Mouse (Mus musculus): ENCODE results near the gene Trim61. TPM values are rescaled to one million over a fixed set of nuclear protein-coding genes. Genes with fewer than 3 reads are reported as not detected.
"Not testable (repeated sequence)": the region's sequence is repeated elsewhere in the genome, so short reads cannot be mapped to it uniquely, and the experiment has no call there.

The Trim61 gene
- polyA plus RNA-seq, 1 experiment from 2014 or later: not detected

DNA sequence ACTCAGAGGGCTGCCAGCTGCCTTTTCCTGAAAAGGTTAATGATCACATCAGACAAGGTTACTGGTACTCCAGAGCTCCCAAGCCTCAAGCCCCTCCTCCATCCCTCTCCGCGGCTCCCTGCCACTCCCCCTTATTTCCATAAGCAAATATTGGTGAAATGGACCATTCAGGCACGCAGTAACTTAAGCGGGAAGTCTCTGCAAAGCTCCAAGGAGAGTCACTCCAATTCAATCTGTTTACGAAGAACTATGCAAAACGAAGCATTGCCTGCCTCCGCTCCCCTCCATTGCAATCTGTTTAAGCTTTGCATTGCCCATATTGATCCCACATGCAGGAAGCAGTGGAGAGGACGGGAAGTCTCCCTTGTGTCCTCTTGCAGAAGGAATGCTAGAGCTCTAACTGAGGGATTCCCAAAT, 18.8 kb upstream of the Trim61 start, which contains the start of gene Apela:
Gene Apela, minus strand, starts transcription at position 220 of the 417 bp plus-strand sequence.
- peak; percentile 76 for ATAC-seq (ENCODE audit: insufficient read depth, low FRiP score, low read depth)
- Histone ChIP-seq H3K4me2 (peak within 1 kb of the TSS; percentile 67), H3K4me3 (replicated peaks) (peak within 1 kb of the TSS; percentile 35), H3K9ac (no peak within 1 kb of the TSS), H3K27ac (peak within 1 kb of the TSS; percentile 63), H3K4me1 (0 out of 2 replicates have a peak, but pooled peaks cover 12% of the 10 kb centered on the region), H3K27me3 (replicated peaks) (no peaks in the 10 kb centered on the region), H3K9me3 (no peaks in the 10 kb centered on the region), H3K36me3 (no peaks in the 10 kb centered on the region)
- WGBS: 1% methylated on average over 8 of the region's 8 CpGs

DNA sequence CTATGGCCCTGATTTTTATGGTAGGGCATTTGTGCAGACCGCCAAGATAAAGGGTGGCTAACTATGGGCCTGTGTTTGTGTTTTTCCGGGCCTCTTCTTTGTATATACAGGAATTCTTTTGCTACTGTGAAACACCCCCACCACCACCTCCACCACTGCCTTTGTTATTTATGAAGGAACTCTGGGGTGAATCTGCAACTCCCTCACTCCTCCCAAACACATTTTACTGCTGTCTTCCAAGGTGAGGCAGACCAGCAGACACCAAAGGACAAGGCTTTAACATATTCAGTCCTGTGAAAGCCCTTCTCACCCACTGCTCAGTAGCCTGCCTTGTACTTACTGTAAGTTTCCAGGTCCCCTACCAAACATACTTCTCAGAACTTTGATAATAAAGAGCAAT, 15.8 kb upstream of the Trim61 start:
- WGBS: 39% methylated on average over 2 of the region's 2 CpGs
- 0 out of 2 replicates have a peak, but pooled peaks cover 12% of the 10 kb centered on the region for H3K4me1 ChIP-seq
- H3K9ac ChIP-seq: no peak overlapping the region
- H3K27ac ChIP-seq: no peak overlapping the region
- no peaks in the 10 kb centered on the region for H3K9me3 ChIP-seq
- no peak overlapping the region for H3K4me2 ChIP-seq
- no peaks in the 10 kb centered on the region for H3K36me3 ChIP-seq
- no peak overlapping the region for H3K4me3 ChIP-seq (replicated peaks)
- H3K27me3 ChIP-seq (replicated peaks): no peaks in the 10 kb centered on the region
- ATAC-seq (ENCODE audit: insufficient read depth, low FRiP score, low read depth): no peak

- no peak overlapping the region for H3K9ac ChIP-seq
- ATAC-seq (ENCODE audit: insufficient read depth, low FRiP score, low read depth): no peak
- 0 out of 2 replicates have a peak, but pooled peaks cover 12% of the 10 kb centered on the region for H3K4me1 ChIP-seq
- no peaks in the 10 kb centered on the region for H3K27me3 ChIP-seq (replicated peaks)
- no peak overlapping the region for H3K4me3 ChIP-seq (replicated peaks)
- 67% methylated on average over 13 of the region's 13 CpGs for WGBS
- H3K36me3 ChIP-seq: no peaks in the 10 kb centered on the region
- no peak overlapping the region for H3K27ac ChIP-seq
- H3K9me3 ChIP-seq: no peaks in the 10 kb centered on the region
- no peak overlapping the region for H3K4me2 ChIP-seq
These were observed 14.7 kb upstream of the Trim61 start for GRCm38 (mm10) chr8:65033056-65033455.

DNA sequence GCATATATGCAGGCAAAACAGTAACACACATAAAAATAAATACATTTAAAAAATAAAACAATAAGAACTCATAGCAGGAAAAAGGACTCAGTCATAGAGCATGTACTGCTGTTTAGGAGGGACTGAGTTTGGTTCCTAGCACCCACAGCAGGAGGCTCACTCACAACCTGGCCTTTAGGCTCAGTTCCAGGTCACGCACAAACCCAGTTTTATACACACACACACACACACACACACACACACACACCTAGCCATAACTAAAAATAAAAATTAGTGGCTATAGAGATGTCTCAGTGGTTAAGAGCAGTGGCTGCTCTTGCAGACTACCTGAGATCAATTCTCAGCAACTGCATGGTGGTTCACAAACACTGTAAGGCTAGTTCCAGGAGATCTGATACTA, 13.8 kb upstream of the Trim61 start:
- Histone ChIP-seq H3K27me3 (replicated peaks) (no peaks in the 10 kb centered on the region), H3K4me2 (no peak overlapping the region), H3K9ac (no peak overlapping the region), H3K9me3 (no peaks in the 10 kb centered on the region), H3K4me3 (replicated peaks) (no peak overlapping the region), H3K27ac (no peak overlapping the region), H3K4me1 (0 out of 2 replicates have a peak, but pooled peaks cover 6% of the 10 kb centered on the region), H3K36me3 (no peaks in the 10 kb centered on the region)
- WGBS: 100% methylated on average over 1 of the region's 1 CpGs
- no peak for ATAC-seq (ENCODE audit: insufficient read depth, low FRiP score, low read depth)

DNA sequence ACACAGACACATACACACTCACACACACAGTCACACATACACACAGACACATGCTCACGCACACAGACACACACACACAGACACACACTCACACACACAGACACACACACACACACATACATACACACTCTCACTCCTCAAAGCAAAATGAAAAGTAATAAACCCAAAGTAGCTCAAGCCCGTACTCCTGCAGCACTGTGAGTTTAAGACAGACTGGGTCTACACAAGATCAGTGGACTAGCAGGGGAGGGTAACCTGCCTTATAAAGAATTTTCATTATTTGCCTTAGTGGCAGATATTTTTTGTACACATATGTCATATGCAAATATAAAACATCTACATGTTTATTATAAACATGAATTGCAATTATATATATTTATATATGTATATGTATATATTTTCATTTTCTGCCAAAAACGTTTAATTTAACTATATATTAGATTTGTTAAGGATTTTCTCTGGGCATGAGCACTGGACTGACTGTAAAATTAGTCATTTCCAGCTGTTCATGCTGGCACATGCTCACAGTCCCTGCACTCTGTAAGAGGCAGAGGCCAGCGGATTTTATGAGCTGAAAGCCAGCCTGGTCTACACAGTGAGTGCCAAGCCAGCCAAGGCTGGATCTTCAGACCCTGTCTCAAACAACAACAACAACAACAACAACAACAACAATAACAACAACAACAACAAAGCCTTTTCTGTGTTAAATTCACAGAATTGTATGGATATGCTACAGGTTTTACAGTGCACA, 12.6 kb upstream of the Trim61 start:
- no peak; the same call in 1 of the 2 replicates for ATAC-seq (ENCODE audit: insufficient read depth, low FRiP score, low read depth)
- H3K4me1 ChIP-seq: 0 out of 2 replicates have a peak, but pooled peaks cover 6% of the 10 kb centered on the region
- H3K36me3 ChIP-seq: no peaks in the 10 kb centered on the region
- H3K27me3 ChIP-seq (replicated peaks): no peaks in the 10 kb centered on the region
- H3K9me3 ChIP-seq: no peaks in the 10 kb centered on the region
- H3K4me2 ChIP-seq: no peak overlapping the region
- WGBS: 61% methylated on average over 4 of the region's 4 CpGs
- no peak overlapping the region for H3K4me3 ChIP-seq (replicated peaks)
- no peak overlapping the region for H3K27ac ChIP-seq
- no peak overlapping the region for H3K9ac ChIP-seq

- Histone ChIP-seq H3K9me3 (no peaks in the 10 kb centered on the region), H3K4me1 (0 out of 2 replicates have a peak, but pooled peaks cover 6% of the 10 kb centered on the region), H3K9ac (no peak overlapping the region), H3K27ac (no peak overlapping the region), H3K4me2 (no peak overlapping the region), H3K36me3 (no peaks in the 10 kb centered on the region), H3K27me3 (replicated peaks) (no peaks in the 10 kb centered on the region), H3K4me3 (replicated peaks) (no peak overlapping the region)
- WGBS: 80% methylated on average over 4 of the region's 4 CpGs
- no peak for ATAC-seq (ENCODE audit: insufficient read depth, low FRiP score, low read depth)
These were observed 11.5 kb upstream of the Trim61 start for GRCm38 (mm10) chr8:65029776-65030175.

DNA sequence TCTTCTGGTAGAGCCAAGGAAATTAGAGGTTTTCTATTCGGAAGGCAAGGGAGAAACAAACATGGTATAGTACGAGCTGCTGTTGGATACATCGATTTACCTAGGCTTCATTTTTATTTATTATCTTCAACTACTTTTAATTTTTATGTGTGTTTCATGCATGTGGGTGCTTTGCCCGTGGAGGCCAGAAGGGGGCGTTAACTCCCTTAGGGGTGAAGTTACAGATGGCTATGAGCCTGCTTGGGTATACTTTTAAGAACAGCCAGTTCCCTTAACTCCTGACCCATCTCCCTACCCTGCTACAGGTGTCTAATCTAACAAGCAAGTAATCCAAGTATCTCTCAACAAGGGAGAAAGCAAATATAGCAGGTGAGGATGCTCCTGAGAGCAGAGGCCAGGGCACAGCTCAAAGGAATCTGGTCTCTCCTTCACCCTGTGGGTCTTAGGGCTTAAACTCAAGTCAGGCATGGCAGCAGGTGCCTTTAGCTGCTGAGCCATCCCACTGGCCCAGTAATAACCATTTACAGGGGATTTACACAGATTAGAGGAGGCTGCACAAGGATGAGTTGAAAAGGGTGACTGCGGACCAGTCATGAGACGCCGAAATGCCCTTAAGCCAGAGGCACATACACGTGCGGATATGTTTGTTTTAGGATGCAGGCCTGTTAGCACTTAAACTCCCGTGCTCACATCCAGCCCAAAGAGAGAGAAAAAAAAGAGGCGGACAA, 10.8 kb upstream of the Trim61 start:
- ATAC-seq (ENCODE audit: insufficient read depth, low FRiP score, low read depth): no peak
- Histone ChIP-seq H3K27me3 (replicated peaks) (no peaks in the 10 kb centered on the region), H3K4me1 (0 out of 2 replicates have a peak, but pooled peaks cover 6% of the 10 kb centered on the region), H3K4me3 (replicated peaks) (no peak overlapping the region), H3K27ac (no peak overlapping the region), H3K4me2 (no peak overlapping the region), H3K9me3 (no peaks in the 10 kb centered on the region), H3K9ac (no peak overlapping the region), H3K36me3 (no peaks in the 10 kb centered on the region)
- 78% methylated on average over 12 of the region's 12 CpGs for WGBS

DNA sequence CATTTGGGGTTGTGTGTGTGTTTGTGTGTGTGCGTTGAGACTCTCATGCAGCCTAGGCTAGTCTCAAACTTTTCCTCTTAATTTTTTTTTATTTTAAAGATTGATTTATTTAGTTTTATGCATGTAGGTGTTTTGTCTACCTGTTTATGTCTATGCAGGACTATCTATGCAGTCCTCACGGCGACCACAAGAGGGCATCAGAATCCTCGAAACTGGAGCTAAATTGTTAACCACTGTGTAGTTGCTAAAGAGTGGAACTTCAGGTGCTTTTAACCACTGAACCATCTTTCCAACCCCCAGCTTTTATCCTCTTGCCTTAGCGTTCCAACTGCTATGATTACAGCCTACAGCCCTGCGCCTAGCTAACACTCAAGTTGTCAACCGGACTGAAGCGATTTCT, 4.2 kb upstream of the Trim61 start:
- no peaks in the 10 kb centered on the region for H3K36me3 ChIP-seq
- no peak overlapping the region for H3K4me2 ChIP-seq
- 47% methylated on average over 8 of the region's 8 CpGs for WGBS

GRCm38 (mm10) chr8:65007616-65008015, 10.7 kb downstream of the Trim61 start:
- not testable (repeated sequence) for H3K4me1 ChIP-seq; H3K27me3 ChIP-seq (replicated peaks); H3K4me3 ChIP-seq (replicated peaks); H3K36me3 ChIP-seq; H3K9me3 ChIP-seq; H3K27ac ChIP-seq; H3K9ac ChIP-seq; ATAC-seq (ENCODE audit: insufficient read depth, low FRiP score, low read depth); H3K4me2 ChIP-seq
- WGBS: 80% methylated on average over 6 of the region's 6 CpGs

More for the DNA sequence above, 4.2 kb upstream of the Trim61 start:
- Histone ChIP-seq H3K9ac (no peak overlapping the region), H3K27me3 (replicated peaks) (no peaks in the 10 kb centered on the region), H3K27ac (no peak overlapping the region), H3K4me1 (no peaks in the 10 kb centered on the region), H3K4me3 (replicated peaks) (no peak overlapping the region), H3K9me3 (no peaks in the 10 kb centered on the region)
- no peak for ATAC-seq (ENCODE audit: insufficient read depth, low FRiP score, low read depth)

- no peaks in the 10 kb centered on the region for H3K36me3 ChIP-seq
- no peak for ATAC-seq (ENCODE audit: insufficient read depth, low FRiP score, low read depth)
- no peak overlapping the region for H3K9ac ChIP-seq
- H3K27me3 ChIP-seq (replicated peaks): no peaks in the 10 kb centered on the region
- no peak overlapping the region for H3K27ac ChIP-seq
- 83% methylated on average over 4 of the region's 4 CpGs for WGBS
- no peak overlapping the region for H3K4me3 ChIP-seq (replicated peaks)
- H3K9me3 ChIP-seq: no peaks in the 10 kb centered on the region
- H3K4me1 ChIP-seq: no peaks in the 10 kb centered on the region
- no peak overlapping the region for H3K4me2 ChIP-seq
These were observed 19.4 kb downstream of the Trim61 start for GRCm38 (mm10) chr8:64998806-64999365.

GRCm38 (mm10) chr8:64987731-64988130, 30.6 kb downstream of the Trim61 start, which contains the start of gene Trim75:
TSS of gene Trim75 (minus strand) at chr8:64987831.
- ATAC-seq (ENCODE audit: insufficient read depth, low FRiP score, low read depth): no peak
- Histone ChIP-seq H3K27ac (no peak within 1 kb of the TSS), H3K9me3 (no peaks in the 10 kb centered on the region), H3K36me3 (no peaks in the 10 kb centered on the region), H3K9ac (no peak within 1 kb of the TSS), H3K4me3 (replicated peaks) (no peak within 1 kb of the TSS), H3K27me3 (replicated peaks) (no peaks in the 10 kb centered on the region), H3K4me2 (no peak within 1 kb of the TSS), H3K4me1 (no peaks in the 10 kb centered on the region)
- WGBS: 83% methylated on average over 4 of the region's 4 CpGs
